Mouse (Mus musculus): ENCODE results near the gene Camta2. TPM values are rescaled to one million over a fixed set of nuclear protein-coding genes. Genes with fewer than 3 reads are reported as not detected.

Gene Camta2
- total and polyA plus RNA-seq, 2 experiments from 2014 or later: 24.5 to 26.7 TPM

- Histone ChIP-seq H3K4me3 (ENCODE audit: low read length) (no peak overlapping the region), H3K27ac (peak overlapping the region; percentile 59; the same call in 1 of the 2 replicates), H3K4me1 (ENCODE audit: insufficient read depth, low read length) (peaks cover 14% of the 10 kb centered on the region; the same call in 1 of the 2 replicates), H3K36me3 (ENCODE audit: insufficient read depth, low read length) (peaks cover 32% of the 10 kb centered on the region), H3K9ac (replicated peaks; ENCODE audit: low read length) (no peak overlapping the region), H3K9me3 (ENCODE audit: low read length) (no peaks in the 10 kb centered on the region), H3K27me3 (ENCODE audit: insufficient read depth, low read length) (no peaks in the 10 kb centered on the region), H3K4me2 (ENCODE audit: low read depth, low read length) (no peak overlapping the region)
- DNase-seq (ENCODE audit: low spot score) (peak; percentile 88), ATAC-seq (peak; percentile 89)
- 11% methylated on average over 11 of the region's 11 CpGs for WGBS
- TF ChIP-seq CTCF (IDR thresholded peaks at IDR 0.05; ENCODE audit: low read depth): peak; percentile 93
Measured at GRCm38 (mm10) chr11:70681897-70682581, 5.9 kb downstream of the Camta2 start.

GRCm38 (mm10) chr11:70681170-70681569 is 6.7 kb downstream of the Camta2 start:
- Histone ChIP-seq H3K27ac (no peak overlapping the region), H3K9me3 (ENCODE audit: low read length) (no peaks in the 10 kb centered on the region), H3K4me3 (ENCODE audit: low read length) (no peak overlapping the region), H3K36me3 (ENCODE audit: insufficient read depth, low read length) (peaks cover 32% of the 10 kb centered on the region), H3K4me2 (ENCODE audit: low read depth, low read length) (no peak overlapping the region), H3K9ac (replicated peaks; ENCODE audit: low read length) (no peak overlapping the region), H3K4me1 (ENCODE audit: insufficient read depth, low read length) (peaks cover 5% of the 10 kb centered on the region; the same call in 1 of the 2 replicates), H3K27me3 (ENCODE audit: insufficient read depth, low read length) (no peaks in the 10 kb centered on the region)
- no peak for TF ChIP-seq CTCF (IDR thresholded peaks at IDR 0.05; ENCODE audit: low read depth)
- ATAC-seq: no peak
- 69% methylated on average over 12 of the region's 12 CpGs for WGBS
- no peak for DNase-seq (ENCODE audit: low spot score)

GRCm38 (mm10) chr11:70679894-70680293 is 8.0 kb downstream of the Camta2 start:
- Histone ChIP-seq H3K27ac (no peak overlapping the region), H3K36me3 (ENCODE audit: insufficient read depth, low read length) (peaks cover 40% of the 10 kb centered on the region), H3K4me2 (ENCODE audit: low read depth, low read length) (no peak overlapping the region), H3K4me3 (ENCODE audit: low read length) (no peak overlapping the region), H3K9me3 (ENCODE audit: low read length) (no peaks in the 10 kb centered on the region), H3K4me1 (ENCODE audit: insufficient read depth, low read length) (peaks cover 4% of the 10 kb centered on the region; the same call in 1 of the 2 replicates), H3K9ac (replicated peaks; ENCODE audit: low read length) (no peak overlapping the region), H3K27me3 (ENCODE audit: insufficient read depth, low read length) (no peaks in the 10 kb centered on the region)
- WGBS: 94% methylated on average over 8 of the region's 8 CpGs
- DNase-seq (ENCODE audit: low spot score) (no peak), ATAC-seq (no peak)
- TF ChIP-seq CTCF (IDR thresholded peaks at IDR 0.05; ENCODE audit: low read depth): no peak

- Histone ChIP-seq H3K9ac (replicated peaks; ENCODE audit: low read length) (no peak overlapping the region), H3K4me1 (ENCODE audit: insufficient read depth, low read length) (peaks cover 4% of the 10 kb centered on the region; the same call in 1 of the 2 replicates), H3K9me3 (ENCODE audit: low read length) (no peaks in the 10 kb centered on the region), H3K4me3 (ENCODE audit: low read length) (no peak overlapping the region), H3K27me3 (ENCODE audit: insufficient read depth, low read length) (no peaks in the 10 kb centered on the region), H3K36me3 (ENCODE audit: insufficient read depth, low read length) (peaks cover 36% of the 10 kb centered on the region), H3K4me2 (ENCODE audit: low read depth, low read length) (no peak overlapping the region), H3K27ac (no peak overlapping the region)
- ATAC-seq (no peak), DNase-seq (ENCODE audit: low spot score) (no peak)
- 97% methylated on average over 8 of the region's 8 CpGs for WGBS
- TF ChIP-seq CTCF (IDR thresholded peaks at IDR 0.05; ENCODE audit: low read depth): no peak
Measured at GRCm38 (mm10) chr11:70679361-70679760, 8.5 kb downstream of the Camta2 start.

- H3K27me3 ChIP-seq (ENCODE audit: insufficient read depth, low read length): no peaks in the 10 kb centered on the region
- no peak overlapping the region for H3K4me2 ChIP-seq (ENCODE audit: low read depth, low read length)
- H3K9me3 ChIP-seq (ENCODE audit: low read length): no peaks in the 10 kb centered on the region
- H3K27ac ChIP-seq: no peak overlapping the region
- no peak overlapping the region for H3K4me3 ChIP-seq (ENCODE audit: low read length)
- peaks cover 28% of the 10 kb centered on the region for H3K36me3 ChIP-seq (ENCODE audit: insufficient read depth, low read length)
- H3K4me1 ChIP-seq (ENCODE audit: insufficient read depth, low read length): peaks cover 4% of the 10 kb centered on the region; the same call in 1 of the 2 replicates
- no peak for TF ChIP-seq CTCF (IDR thresholded peaks at IDR 0.05; ENCODE audit: low read depth)
- H3K9ac ChIP-seq (replicated peaks; ENCODE audit: low read length): no peak overlapping the region
- ATAC-seq: no peak
- 64% methylated on average over 2 of the region's 2 CpGs for WGBS
- DNase-seq (ENCODE audit: low spot score): no peak
Measured at GRCm38 (mm10) chr11:70678576-70678975, 9.3 kb downstream of the Camta2 start.

GRCm38 (mm10) chr11:70678092-70678491 is 9.8 kb downstream of the Camta2 start:
- no peak overlapping the region for H3K4me2 ChIP-seq (ENCODE audit: low read depth, low read length)
- no peak overlapping the region for H3K27ac ChIP-seq
- TF ChIP-seq CTCF (IDR thresholded peaks at IDR 0.05; ENCODE audit: low read depth): no peak
- H3K36me3 ChIP-seq (ENCODE audit: insufficient read depth, low read length): peaks cover 27% of the 10 kb centered on the region
- H3K9ac ChIP-seq (replicated peaks; ENCODE audit: low read length): no peak overlapping the region
- H3K9me3 ChIP-seq (ENCODE audit: low read length): no peaks in the 10 kb centered on the region
- H3K27me3 ChIP-seq (ENCODE audit: insufficient read depth, low read length): no peaks in the 10 kb centered on the region
- no peak overlapping the region for H3K4me3 ChIP-seq (ENCODE audit: low read length)
- WGBS: 79% methylated on average over 9 of the region's 9 CpGs
- DNase-seq (ENCODE audit: low spot score) (no peak), ATAC-seq (no peak)
- peaks cover 4% of the 10 kb centered on the region; the same call in 1 of the 2 replicates for H3K4me1 ChIP-seq (ENCODE audit: insufficient read depth, low read length)

GRCm38 (mm10) chr11:70674501-70674900 is 13.4 kb downstream of the Camta2 start:
- Histone ChIP-seq H3K9me3 (ENCODE audit: low read length) (no peaks in the 10 kb centered on the region), H3K36me3 (ENCODE audit: insufficient read depth, low read length) (peaks cover 16% of the 10 kb centered on the region), H3K9ac (replicated peaks; ENCODE audit: low read length) (no peak overlapping the region), H3K4me3 (ENCODE audit: low read length) (no peak overlapping the region), H3K4me2 (ENCODE audit: low read depth, low read length) (no peak overlapping the region), H3K27ac (no peak overlapping the region), H3K27me3 (ENCODE audit: insufficient read depth, low read length) (no peaks in the 10 kb centered on the region), H3K4me1 (ENCODE audit: insufficient read depth, low read length) (no peaks in the 10 kb centered on the region)
- DNase-seq (ENCODE audit: low spot score): no peak
- WGBS: 54% methylated on average over 11 of the region's 11 CpGs
- TF ChIP-seq CTCF (IDR thresholded peaks at IDR 0.05; ENCODE audit: low read depth): no peak
- no peak for ATAC-seq
